Mouse (Mus musculus) monocyte, adult 5-6 weeks (primary cell): ENCODE results near the gene Gcc1. TPM values are rescaled to one million over a fixed set of nuclear protein-coding genes. Genes with fewer than 3 reads are reported as not detected.

Experiments used
- ATAC-seq: fragments of 153-309, 156-312 bp; replicated peaks from 2 replicates; pipeline ENCODE4 v1.8.0; 2017; ENCODE audit warnings: mild to moderate bottlenecking; ENCODE audit not compliant: low TSS enrichment, insufficient number of reproducible peaks, severe bottlenecking, poor library complexity, low FRiP score
- total RNA-seq: library from RNA; stranded (forward); fragments of 200-1000, 200-491, 200-594 nt; gene quantifications from 3 replicates; pipeline ENCODE4 v1.2.3, GENCODE M21; 2017

Gcc1 gene
- total RNA-seq, 1 experiment from 2014 or later = 19.5 TPM

DNA sequence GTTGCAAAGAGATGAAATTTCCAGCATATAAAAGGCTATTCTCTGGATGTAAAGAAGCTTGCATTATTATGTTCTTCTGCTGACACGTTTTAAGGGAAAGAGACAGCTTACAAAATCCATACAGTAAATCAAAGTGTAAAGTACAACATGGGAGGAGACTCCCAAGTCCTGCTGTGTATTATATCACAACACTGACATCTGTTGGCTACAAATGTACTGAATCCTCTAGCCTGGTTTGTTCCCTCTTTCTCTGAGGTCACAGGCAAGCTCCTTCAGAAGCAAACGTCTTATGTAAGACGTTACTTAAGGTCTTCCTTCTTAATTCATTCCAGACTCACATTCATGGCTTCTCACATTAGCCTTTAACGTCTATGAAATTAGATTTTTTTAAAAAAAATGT, 46.2 kb downstream of the Gcc1 start:
- ATAC-seq = no peak

DNA sequence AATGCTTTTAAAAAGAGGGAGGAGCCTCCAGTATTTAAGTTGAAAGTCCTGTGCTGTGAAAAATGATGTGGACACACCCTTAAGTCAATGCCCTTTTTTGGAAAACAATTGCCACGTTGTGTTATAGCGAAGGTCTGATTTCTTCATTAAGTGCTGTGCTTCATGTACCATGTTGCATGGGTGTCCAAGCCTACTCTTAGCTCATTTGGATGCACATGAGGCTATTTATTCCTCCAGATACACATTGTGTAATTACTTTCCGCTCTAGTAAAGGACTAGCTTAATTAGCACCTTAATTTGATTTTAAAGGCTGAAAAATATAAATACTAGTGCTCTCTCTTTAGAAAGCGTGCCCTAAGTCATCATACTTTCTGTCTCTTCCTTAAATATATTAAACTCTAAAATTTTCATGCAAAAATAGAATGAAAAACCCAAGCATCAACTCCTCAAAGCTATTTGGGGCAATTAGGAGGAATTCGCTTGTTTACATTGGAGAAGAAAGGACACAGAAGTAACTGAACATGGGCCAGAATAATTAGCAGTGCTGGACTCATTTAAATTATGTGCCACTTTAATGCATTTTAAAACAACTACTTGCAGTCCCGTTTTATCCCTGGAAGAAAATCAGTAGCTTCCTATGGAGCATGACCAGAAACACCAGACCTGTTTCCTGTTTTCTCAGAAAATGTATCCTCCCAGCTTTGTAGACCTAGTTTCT, 58.1 kb downstream of the Gcc1 start:
- no peak for ATAC-seq

DNA sequence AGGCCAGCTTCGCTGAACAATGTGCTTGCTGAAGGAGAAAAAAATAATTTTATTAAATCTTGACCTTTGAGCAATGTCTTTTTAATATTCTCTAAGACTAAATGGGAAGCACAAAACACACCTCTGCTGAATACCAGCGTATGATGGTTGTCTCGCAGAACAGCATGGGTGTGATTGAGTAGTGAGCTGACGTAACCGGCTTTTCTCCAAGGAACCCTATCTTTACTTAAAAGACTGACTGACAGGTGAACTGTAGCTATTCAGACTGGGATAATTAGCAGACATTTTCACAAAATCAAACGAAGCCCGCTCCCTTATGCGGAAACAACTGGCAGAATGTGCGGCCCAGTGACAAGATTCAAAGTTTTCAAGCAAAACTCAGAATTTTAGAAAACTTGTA, 60.6 kb downstream of the Gcc1 start:
- ATAC-seq = no peak

Other genes with a start within 250 kb of the Gcc1 start
- gene Zfp800, start 30.4 kb downstream of the Gcc1 start, total RNA-seq = 56.7 to 59.9 TPM (median 59.8 TPM) in 3 replicates
- 29.5 to 45.0 TPM (median 41.6 TPM) in 3 replicates for gene Arf5, start 4.8 kb downstream of the Gcc1 start, total RNA-seq
- not detected in 3 replicates for gene Fscn3, start 601 bp downstream of the Gcc1 start, total RNA-seq
- not detected in 3 replicates for gene Pax4, start 21.0 kb upstream of the Gcc1 start, total RNA-seq
- gene Snd1, start 46.7 kb upstream of the Gcc1 start, total RNA-seq = 110 to 122 TPM (median 119 TPM) in 3 replicates